Mouse (Mus musculus) right cerebral cortex, adult 2 months (tissue): Measurements from ENCODE around the gene Tenm2.

Experiments used
- DNase-seq, 2 experiments: peaks; one replicate each; pipeline ENCODE4 v3.0.0; 2021 to 2022; ENCODE audit warnings: low spot score in 2 of 2

Gene Tenm2

DNA sequence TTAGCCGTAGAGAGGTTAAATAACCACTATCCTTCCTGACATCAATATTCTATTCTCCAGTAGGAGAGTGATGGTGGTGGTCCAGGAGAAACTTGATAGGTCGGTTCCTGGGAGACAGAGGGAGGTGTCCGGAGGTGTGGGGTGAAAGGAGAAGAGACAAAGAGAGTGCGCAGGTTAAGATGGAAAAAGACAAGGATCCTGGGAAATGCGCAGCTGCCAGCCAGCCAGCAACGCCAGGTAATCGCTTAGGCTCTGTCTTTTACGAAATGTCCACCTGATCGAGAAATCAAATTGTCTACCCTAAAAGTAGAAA lies 957.9 kb downstream of the Tenm2 start:
- DNase-seq = no peak

DNA sequence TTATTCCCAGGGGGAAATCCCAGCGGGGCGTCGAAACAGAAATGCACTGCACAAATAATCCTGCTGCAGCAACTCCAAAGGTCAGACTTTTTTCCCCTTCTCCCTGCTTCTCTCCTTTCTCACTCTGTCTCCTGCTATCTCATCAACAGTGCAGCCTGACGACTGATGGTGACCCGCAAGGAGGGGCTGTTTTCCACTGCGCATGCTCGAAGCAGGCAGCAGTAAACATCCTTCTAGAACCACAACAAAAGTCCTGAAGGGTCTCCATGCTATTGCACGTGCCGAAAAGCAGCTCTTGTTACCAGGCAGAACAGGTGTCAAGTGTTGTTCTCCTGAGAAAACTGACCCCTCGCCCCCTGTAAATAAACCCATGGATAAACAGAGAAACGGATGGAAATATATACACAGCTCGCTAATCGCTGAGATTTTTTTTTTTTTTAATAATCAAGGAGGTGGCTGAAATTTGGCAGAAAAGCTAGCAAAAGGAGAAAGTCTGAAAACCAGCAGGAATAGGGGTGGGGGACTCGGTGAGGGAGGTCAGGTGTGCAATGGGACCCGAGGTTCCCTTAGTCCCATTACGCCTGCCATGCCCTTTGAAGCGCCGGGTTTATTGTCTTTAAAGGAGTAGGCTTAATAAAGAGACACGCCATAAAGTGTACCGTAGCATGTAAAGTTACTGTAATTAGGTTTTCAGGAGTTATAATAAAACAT lies 958.4 kb downstream of the Tenm2 start:
- no peak for DNase-seq

DNA sequence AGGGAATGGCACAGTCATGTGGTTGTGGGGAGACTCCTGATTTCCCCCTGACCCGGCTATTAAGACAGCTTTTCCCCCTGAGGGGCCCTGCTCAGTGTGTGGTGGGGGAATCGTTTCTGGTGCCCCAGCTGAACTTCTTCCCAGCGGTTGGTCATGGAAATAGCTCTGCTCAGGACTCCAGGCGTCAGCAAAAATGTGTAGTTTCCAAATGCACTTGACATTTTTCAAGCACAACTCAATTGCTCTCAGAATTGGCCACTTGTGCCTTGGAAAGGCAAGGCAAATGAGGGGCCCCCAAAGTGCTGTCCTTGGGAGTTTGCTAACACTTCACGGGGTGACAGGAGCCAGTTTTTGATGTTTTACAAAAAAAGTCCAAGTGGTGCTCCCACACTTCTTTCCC lies 959.7 kb downstream of the Tenm2 start:
- DNase-seq = no peak

DNA sequence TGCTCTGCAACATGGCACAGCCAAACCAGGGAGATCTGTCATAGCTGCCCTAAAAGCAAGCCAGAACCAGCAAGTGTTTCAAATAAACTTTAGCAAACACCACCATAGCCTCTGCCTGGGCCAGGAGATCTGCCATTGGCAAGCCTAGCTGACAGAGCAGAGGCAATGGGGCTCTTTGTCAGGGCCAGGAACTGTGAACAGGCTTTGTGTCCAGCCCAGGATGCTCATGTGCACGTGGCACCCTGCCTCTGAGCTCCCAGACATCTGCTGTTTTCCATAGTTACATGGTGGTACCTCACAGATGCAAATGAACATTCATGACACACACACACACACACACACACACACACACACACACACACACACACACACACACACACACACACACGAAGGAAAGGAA lies 963.6 kb downstream of the Tenm2 start:
- DNase-seq = no peak

DNA sequence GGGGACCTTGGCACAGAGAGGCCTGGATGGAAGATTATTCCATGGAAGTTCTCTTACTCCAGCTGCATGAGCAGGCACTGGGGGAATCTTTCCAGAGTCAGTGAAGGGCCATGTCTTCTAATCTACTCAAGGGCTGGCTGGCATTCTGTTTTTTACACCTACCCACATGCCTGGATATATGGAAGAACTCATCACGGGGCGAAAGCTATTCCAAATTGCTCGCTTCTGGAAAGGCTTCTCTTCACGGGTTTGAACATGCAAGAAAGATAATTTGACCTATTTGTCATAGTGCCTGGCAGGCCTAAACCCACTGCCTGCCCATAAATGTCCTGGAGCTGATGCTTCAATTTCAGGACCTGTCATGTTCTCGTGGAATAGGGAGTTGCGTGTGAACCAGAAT lies 965.8 kb downstream of the Tenm2 start:
- DNase-seq = no peak

DNA sequence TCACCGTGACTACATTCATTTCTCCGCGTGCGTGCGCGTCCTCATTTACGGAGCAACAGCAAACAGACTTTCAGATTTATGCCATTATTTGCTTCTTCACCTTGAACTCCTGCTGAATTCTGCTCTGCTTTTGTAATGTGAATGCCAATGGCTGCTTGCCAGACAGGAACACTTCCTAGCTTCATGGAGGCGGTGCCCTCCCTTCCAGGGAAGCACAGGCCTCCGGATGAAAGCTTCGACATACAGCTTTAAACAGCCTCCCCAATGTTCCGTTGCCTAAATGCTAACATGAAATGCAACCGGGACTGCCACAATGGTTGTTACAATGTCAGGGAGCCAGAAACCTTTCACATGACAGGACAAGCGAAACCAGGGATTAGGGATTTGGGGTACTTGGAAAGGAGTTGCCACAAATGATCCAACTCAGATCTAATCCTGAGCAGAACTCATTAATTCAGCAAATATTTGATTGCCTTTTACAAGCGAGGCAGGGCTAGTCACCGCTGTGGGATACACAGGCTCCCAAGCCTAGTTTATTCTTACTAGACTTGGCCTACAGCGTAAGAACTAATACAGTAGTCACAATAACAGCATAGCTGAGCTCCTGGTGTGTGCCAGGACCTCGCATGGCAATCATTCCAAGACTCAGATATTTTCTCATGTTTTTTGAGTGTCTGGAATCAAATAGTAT lies 970.8 kb downstream of the Tenm2 start:
- peak in 1 of 2 experiments; percentile 31 for DNase-seq

DNA sequence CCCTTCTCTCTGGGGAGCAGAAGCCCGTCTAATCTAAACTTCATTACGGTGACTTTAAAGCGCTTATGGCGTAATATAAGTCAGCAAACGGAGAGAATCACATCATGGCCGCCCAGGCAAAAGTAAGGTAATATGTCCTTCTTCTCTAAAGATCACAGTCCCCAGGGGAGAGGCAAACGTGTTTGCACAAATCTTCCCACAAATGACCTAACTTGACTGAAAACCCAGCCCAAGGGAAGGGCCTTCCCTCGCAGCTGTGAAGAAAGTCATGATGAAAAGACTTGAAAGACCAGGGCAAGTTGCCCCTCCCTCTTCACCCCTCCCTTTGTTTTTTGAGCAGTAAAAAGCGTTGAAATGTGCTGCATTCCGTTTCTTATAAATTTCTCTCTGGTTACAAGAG lies 971.9 kb downstream of the Tenm2 start:
- no peak for DNase-seq

DNA sequence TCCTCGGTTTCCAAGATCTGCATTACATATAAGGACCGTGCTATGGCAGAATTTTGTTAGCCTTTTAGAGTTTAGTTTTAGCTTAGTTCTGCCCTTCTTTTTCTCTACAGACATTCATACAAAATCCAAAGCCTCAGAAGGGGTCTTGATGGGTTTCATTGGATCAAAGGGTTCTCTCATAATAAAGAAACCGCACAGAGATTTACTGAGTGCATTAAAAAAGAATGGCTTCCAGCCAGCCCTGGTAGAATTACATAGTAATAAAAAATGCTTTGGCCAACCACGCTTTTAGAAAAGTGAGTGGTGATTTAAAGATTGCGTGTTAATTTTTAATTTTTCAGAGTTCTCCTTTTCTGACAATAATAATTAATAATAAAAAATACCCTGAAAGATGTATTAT lies 978.6 kb downstream of the Tenm2 start:
- no peak for DNase-seq

DNA sequence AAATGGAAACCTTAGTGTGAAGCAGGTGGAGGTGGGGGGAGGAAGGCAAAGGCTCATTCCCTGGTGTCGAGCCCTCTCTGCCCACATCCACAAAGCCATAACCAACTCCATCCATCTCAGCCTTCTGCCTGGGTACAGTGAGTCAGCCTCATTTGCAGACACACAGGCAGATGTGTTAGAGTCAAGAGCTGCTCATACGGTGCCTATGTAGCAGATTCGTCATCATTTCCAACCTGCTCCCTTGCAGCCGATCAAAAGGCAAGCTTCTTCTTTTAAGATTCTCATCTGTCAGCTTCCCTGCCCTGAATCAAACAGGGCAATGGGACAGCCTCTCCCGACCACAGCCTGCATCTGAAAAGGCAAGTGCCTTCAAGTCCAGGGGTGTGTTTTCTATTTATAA lies 979.0 kb downstream of the Tenm2 start:
- peak; percentile 21 to 47 for DNase-seq

DNA sequence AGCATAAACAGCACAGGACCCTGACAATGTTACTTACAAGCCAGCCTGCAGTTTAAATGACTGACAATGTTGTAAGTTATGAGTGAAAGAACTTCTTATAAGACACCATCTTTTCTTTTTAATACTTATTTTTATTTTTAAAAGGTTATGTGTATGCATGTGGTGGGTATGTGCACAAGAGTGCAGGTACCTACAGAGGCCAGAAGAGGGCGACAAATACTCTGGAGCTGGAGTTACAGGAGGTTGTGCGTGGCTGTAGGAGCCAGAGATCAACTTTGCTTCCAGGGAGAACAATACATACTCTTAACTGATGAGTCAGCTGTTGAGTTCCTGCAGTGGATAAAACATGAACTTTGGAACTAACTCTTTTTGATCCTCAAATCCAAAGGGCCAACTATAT lies 981.7 kb downstream of the Tenm2 start:
- DNase-seq = no peak

DNA sequence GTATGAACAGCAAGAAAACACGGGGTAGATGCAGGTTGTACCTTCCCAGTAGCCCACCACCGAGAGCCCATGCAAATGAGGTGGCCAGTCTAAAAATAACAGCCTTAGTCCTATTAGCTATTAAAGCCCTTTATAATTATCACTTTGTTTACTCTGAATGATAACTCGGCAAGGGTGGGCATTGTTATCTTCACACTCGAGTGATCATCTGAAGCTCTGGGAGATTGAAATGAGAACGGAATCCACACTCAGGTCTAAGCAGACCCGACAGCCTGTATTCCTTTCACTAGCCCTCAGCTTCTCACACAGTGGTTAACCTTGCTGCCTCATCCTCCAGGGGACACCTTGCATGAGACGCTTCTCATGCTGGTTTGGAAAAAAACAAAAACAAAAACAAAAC lies 985.7 kb downstream of the Tenm2 start:
- no peak for DNase-seq

DNA sequence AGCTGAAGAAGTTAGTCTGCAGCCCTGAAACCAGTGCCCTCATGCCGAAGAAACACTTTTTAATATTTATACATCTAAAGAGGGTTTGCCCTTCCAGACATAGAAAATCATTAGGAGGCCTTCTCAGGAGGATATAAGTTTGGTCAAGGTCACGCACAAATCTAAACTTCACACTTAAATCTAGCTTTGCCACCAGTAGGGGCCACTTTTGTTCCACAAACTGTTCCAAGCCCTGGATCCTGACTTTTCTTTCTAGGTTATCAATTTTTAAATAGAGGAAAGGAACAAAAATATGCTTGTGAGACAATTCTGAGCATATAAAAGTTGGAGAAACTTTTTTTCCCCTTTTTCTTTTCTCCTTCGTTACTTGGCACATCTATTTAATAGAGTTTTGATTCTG lies 989.6 kb downstream of the Tenm2 start:
- no peak for DNase-seq

DNA sequence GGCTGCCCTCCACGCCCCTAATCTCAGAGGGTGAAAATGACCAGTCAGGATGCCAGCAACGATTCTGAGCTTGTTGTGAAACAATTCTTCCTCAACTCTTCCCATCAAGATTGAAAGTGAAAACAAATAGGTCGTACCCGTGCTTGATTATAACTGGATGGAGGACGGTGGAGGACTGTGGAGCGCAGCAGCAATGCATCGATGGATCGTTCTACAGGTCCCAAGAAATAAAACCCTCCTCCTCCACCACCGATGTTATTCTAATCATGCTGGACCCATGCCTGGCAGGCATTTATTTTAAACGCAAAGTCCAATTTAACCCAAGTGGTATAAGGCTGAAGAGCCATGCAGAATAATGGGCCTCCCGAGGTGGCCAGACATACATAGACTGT lies 991.3 kb downstream of the Tenm2 start:
- DNase-seq = no peak

DNA sequence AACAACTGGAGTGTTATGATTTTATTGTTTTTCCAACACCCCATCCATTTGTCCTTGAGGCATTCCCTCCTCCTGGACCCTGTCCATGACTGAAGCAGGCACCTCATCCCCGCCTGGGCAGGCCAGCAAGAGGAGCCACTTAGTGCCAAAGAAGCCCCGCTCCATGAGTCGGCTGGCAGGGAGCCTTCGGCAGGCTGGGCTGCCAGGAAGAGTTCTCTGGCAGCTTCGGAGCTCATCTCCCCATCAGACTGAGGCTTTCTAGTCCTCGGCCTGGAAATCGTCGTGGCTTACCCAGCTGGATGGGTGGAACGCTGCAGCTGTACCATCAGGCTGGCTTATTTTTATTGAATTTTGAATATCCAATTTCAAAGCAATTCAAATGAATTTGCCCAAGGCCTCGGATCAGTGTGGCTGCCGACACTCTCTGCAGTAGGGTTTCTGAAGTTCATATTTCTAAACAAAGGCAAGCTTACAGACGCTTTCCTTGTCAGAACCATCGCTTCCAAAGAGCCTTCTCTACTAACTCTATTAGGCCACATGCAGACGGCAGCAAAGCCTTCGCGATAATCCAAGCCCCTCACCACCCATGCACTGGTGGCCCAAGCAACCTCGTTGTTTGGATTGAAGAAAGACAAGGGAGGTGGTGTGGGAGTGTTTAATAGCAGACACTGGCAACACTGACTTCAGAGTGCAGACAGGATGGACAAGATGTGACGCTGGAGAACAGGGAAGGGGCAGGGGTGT lies 991.8 kb downstream of the Tenm2 start:
- peak; percentile 47 to 52 for DNase-seq

DNA sequence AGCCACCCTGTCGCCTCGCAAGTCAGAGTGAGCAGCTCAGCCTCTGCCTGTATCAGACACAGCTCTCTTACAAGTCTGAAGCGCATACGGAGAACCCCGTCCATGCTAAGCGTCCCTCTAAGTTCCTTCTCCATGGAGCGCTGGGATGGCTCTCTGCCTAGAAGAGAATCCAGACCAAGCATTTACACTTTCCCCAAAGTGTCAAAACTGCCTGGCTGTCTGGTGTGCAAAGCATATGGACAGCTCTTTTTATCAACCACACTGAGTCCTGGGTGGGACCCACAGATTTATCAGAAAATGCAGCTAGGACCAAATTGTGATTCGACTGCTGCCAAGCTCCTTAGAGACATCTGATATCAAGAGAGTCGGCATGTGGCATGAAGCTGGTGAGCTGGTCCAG lies 996.9 kb downstream of the Tenm2 start:
- no peak for DNase-seq

DNA sequence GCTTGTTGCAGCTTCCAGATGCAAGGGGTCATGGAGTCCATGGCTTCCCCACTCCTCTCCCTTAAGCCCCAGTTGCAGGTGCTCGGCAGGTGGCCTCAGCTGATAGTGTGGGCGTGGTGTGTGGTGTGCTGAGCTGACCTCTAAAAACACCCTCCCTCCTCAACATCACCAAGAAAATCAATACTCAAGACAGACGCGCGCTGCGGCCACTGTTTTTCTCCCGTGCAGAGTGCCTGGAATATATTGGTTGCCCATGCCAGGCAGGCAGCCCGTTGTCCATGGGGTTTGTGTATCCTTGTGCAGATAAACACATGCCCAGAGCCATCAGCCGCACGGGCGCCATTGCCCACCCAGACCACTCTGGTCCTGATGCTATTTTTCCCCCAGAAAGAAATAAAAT lies 1007.1 kb downstream of the Tenm2 start:
- no peak for DNase-seq

DNA sequence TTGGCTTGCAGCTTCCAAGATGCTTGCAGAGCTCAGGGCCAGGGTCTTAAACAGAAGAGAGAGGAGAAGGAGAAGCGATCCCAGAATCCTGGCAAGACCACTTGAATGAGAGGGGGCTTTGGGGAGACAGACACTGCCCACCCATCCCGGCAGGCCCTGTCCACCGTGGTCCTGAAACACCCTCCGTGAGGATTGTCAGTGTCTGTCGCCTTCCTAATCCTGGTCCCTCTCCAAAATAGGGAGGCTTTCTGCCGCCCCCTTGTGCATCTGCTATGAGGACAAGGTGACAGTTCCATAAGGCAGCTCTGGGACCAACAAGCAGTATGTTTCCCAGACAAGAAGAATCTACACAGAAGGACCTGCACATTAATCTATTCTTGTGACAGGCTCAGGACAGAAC lies 1007.6 kb downstream of the Tenm2 start:
- DNase-seq = peak in 1 of 2 experiments; percentile 15

DNA sequence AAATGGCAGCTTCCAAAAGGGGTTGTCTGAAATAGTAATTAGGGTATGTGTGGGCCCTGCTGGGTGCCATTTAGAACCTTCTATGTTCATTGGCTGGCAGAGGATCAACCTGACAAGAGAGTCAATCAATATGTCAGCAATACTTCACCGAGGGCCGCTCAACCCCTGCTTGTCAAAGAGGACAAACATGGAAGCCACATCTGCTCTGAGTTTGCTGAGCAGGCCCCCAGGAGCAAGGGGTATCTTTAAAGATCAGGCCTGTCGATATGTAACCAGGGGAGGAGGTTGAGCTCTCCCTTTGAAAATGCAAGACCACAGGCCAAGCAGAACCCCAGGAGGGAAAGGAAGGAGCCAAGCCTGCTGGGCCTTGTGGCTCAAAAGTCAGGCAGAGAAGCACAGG lies 1009.7 kb downstream of the Tenm2 start:
- DNase-seq = no peak

DNA sequence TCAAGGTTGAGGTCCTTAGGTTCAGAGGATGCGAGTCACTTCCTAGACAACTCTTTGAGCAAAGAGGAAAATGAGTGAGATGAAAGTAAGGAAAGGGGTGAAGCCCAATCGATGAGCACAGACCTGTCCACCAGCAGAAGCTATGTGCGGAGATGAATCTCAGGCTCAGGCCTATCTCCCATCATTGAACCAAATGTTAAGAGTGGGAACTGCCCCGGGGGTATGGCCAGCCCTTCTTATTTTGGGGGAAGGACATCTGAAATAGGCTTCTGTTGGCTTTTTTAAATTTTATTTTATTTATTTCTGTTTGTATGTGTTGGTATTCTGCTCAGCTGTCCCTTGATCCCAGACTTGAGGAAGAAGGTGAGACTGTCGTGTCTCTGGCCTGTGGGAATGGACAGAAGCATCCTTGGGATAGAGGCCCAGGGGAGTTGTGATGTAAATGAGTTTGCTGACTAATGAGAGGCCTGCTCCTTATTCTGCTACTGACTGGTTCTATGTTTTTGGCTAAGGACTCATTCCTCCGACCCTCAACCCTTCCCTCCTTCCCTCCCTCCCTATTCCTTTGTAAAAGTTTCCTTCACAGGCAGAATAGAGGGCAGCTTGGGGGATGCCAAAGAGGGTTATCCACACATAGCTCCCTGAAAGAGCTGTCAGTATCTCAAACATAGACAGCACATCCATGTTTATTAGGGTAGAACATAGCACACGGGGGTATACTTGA lies 1011.9 kb downstream of the Tenm2 start:
- no peak for DNase-seq

DNA sequence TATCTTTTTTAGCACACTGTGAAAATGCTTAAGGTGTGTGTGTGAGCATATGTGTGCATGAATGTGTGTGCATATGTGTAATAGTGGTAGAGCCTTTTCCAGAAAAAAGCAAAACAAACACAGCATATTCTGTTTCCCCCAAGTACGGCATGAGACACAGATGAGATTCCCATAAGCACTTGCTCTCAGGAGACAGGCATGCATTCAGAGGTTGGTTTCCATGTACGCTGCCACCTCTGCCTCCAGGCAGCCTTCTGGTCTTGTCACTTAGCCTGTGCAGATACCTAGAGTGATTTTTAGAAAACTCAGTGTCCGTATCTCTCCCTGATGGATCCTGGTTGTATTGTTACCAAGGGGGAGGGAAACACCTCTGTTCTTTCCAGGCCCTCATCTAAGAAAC lies 1013.7 kb downstream of the Tenm2 start:
- no peak for DNase-seq

DNA sequence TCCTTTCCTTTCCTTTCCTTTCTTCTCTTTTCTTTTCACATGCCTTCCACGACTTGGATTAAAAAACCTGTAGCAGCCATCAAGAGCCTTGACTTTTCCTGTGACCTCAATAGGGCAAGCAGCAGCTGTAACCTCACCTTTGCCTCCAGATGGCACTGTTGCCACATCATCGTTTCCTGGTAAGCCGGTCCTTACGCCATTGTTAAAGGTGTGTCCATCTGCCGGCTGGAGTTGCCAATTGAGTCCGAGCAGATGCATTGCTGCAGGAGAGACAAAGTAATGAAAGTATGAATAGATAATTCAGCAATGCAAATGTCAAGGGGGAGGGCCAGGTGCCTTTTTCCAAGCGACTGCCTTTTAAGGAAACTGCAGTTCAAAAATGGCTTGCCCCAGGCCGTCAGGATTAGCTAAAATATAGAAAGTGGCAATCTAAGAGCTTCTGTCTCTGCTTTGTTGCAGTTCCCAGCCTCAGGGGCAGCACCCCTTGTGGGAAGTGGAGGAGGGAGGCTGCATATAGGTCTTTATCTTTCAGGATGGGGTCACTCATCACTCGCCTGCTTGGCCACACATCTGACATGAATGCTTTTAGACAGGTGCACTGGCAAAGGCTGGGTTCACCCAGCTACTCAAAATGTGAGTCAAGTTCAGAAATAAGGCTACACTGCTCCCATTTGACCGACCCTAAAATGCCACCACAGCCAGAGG lies 1014.3 kb downstream of the Tenm2 start:
- peak; percentile 80 to 87 for DNase-seq

DNA sequence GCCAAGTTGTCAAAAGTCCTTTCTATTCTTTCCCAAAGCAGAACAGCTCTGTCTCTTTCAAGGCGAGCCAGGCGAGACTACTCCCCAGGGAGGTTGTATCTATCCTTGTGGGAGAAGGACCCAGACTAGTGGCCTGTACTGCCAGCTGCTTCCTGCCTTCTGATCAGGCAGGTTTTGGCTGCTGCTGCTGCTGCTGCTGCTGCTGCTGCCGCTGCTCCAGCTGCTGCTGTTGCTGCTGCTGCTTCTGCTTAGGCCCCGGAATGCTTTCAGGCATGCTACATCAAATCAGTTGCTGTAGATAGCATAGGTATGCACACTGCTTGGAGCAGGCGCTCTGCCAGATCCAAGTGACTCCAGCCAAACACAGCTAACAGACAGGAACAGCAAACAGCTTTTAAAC lies 1015.1 kb downstream of the Tenm2 start:
- DNase-seq = no peak
